Mouse (Mus musculus): ENCODE data around the gene Fmod.
A peak's percentile ranks its signal among the peaks of the same experiment; 100 is the strongest.

The Fmod gene

DNA sequence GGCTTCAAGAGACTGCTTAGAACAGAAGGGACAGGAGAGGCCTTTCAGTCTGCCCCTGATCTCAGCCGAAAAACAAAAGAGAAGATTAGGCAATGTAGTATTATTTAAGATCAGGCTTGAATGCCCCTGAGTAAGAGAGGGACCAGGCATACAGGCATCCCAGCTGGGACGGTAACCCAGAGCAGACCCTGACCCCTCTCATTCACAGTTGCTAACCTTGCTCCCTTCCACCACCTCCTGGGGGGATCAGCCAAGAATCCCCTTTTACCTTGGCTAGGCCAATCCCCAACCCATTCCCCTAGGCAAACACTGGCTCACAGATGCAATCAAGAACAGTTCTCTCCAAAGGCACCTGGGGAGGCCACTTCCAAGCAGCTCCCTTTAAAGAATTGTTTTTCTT, 39.7 kb downstream of the Fmod start:
- no peak for DNase-seq (ENCODE audit: low spot score)

GRCm38 (mm10) chr1:134077389-134078060, 40.5 kb downstream of the Fmod start:
- no peak for DNase-seq (ENCODE audit: low spot score)

- no peak for DNase-seq (ENCODE audit: low spot score)
These were observed 41.2 kb downstream of the Fmod start for GRCm38 (mm10) chr1:134078061-134078795.

GRCm38 (mm10) chr1:134078802-134079476, 41.9 kb downstream of the Fmod start, which contains the start of gene Btg2:
Gene Btg2 (minus strand): TSS chr1:134079120.
- peak; percentile 93 for DNase-seq (ENCODE audit: low spot score)

- DNase-seq (ENCODE audit: low spot score), result no peak
These were observed 42.6 kb downstream of the Fmod start for GRCm38 (mm10) chr1:134079477-134080163.

DNA sequence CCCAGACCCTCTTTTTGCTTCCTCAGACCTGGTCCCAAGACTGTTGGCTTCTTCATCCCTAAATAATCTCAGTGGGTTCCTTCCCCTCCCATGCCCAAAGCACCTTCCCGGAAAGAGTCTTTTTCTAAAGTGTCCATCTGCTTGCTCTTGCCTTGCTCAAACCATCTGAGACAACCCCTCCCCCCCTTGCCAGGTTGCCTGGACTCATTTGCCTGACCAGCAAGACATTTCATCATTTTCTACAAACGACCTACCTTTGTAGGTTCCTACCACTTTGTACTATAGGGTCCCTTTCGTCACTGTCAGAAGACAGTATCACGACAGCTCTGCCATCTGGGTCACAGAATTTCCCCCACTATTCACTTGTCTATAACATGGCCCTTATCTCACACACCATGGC, 43.4 kb downstream of the Fmod start:
- no peak for DNase-seq (ENCODE audit: low spot score)

DNA sequence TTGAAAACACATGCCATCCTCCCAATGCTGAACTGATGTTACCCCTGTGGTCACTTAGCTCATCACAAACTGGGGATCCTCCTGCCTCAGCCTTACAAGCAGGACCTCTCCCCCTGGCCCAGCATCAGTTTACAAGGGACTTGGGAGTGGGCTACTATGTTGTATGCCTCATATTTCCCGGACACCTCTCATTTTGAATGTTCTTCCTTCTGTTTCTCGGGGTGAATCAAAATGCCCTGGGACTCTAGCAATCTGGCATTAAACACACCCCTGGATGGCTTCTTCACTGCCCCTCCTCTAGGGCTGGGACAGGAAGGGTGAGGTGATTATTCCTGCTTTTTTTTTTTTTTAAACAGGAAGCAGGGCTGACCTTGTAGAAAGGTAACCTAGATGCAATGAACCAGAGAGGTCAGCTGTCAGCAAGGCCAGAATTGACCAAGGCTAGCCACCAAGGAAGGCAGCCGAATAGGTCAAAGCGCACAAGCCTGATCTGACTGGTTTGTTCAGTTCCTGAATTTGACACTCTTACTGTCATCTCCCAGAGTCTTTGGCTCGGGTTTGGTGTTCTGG, 43.9 kb downstream of the Fmod start:
- DNase-seq (ENCODE audit: low spot score), result no peak

DNA sequence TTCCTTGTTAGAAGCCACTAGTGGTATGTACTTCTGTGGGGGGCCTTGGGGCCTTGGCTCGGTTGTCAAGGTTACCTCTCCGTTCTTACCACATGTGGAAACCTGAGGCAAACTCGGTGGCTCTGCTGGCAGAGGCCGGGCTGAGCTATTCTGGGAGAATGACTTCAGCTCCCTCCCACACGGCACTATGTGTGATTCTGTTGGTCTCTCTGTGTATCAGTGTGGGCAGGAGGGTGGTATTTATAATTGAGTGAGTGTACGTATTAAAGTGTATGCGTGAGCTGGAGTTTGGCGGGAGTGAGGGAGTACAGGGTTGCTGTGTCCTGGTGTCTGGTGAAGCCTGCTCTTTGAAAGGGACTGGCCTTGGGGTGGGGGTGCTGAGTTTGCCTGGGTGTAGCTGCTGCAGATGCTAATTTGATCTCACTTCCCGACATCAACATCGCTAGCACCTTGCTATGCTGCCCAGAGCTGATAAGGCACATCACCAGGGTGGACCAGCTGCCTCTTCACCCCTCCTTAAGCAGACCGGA, 46.0 kb downstream of the Fmod start:
- no peak for DNase-seq (ENCODE audit: low spot score)

DNA sequence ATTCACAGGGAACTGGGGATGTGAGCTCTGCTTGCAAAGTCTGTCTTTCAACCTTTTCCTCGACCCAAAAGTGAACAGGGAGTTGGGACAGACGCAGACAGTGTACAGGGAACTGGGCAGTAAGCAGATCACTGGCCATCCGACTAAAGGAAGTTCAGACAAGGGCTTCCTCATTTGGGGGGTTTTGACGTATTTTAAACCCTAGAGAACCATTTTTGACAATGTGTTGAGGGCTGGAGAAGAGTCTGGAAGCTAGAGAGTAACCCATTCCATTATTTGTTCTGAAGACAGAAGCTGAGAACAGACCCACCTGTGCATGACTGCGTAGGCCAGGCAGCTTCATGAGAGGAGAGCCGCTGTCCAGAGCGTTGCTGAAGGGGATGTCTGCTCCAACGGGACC, 46.6 kb downstream of the Fmod start:
- no peak for DNase-seq (ENCODE audit: low spot score)

- no peak for DNase-seq (ENCODE audit: low spot score)
These were observed 47.1 kb downstream of the Fmod start for GRCm38 (mm10) chr1:134084128-134084527.

- DNase-seq (ENCODE audit: low spot score), result no peak
These were observed 49.0 kb downstream of the Fmod start for GRCm38 (mm10) chr1:134086017-134086416.

- no peak for DNase-seq (ENCODE audit: low spot score)
These were observed 49.9 kb downstream of the Fmod start for GRCm38 (mm10) chr1:134086811-134087398.

DNA sequence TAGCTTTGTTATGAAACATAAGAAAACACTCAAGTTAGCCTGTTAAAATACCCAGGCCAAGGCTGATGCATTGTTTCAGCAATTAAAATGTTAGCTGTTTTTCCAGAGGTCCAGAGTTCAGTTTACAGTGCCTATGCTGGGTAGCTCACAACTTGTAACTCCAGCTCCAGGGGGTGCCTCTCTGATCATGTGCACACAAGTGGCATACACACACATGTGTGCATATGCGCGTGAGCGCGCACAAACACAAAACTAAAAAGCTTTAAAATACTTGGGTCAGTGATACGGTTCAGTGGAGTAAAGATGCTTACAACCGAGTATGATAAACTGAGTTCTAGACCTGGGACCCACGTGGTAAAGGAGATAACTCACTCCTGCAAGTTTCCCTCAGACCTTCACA, 52.0 kb downstream of the Fmod start:
- DNase-seq (ENCODE audit: low spot score), result no peak

DNA sequence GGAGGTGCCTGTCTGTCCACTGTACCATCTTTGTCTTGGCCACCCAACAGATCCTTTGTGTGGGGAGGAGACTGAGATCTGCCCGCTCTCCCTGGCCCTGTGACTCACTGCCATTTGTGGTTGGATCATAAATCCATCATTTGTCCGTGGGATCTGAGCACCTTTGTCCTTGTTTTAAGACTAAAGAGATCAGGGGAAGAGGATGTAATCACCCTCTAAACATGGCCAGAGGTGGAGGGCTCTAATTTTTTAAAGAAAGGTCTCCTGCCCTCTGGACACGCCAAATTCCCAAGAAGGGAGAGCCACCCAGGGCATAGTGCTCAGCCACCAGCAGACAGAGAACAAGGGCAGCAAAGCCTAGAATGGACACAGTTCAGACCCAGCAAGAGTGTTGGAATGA, 54.8 kb downstream of the Fmod start:
- DNase-seq (ENCODE audit: low spot score), result no peak

- no peak for DNase-seq (ENCODE audit: low spot score)
These were observed 55.3 kb downstream of the Fmod start for GRCm38 (mm10) chr1:134092368-134092767.

GRCm38 (mm10) chr1:134092852-134093770, 56.1 kb downstream of the Fmod start:
- peak; percentile 84 for DNase-seq (ENCODE audit: low spot score)

DNA sequence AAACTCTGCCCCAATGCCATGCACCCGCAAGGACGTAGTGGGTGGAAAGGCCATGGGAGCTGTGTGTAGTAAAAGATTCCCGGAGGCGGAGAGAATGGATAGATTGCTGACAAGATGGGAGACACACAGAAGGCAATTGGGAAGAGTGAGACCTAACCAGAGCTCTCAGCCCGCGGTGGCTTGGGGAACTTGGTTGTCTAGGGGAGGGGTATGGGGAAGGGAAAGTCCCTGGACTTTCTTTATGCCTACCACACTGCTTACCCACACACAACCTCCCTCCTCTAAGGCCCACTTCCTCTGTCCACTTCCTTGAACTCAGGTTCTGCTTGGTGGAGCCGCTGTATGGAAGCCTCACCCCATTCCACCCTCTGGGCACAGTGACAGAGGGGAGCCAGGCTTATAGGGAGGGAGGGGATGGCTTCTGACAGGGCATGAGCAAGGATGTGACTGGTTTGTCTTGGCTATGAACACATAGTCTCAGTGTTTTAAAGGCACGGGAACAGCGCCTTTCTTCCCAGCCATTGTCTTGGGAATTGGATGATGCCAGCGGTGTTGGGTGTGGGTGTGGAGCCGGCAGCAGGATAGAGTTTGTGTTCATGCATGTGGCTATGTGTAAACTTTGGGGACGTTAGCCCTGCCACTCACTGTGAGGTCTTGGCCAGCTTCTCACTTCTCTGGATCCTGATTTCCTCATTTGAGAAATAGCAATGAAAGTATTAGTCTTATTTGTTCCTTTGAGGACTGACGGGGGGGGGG, 56.9 kb downstream of the Fmod start:
- DNase-seq (ENCODE audit: low spot score), result no peak

DNA sequence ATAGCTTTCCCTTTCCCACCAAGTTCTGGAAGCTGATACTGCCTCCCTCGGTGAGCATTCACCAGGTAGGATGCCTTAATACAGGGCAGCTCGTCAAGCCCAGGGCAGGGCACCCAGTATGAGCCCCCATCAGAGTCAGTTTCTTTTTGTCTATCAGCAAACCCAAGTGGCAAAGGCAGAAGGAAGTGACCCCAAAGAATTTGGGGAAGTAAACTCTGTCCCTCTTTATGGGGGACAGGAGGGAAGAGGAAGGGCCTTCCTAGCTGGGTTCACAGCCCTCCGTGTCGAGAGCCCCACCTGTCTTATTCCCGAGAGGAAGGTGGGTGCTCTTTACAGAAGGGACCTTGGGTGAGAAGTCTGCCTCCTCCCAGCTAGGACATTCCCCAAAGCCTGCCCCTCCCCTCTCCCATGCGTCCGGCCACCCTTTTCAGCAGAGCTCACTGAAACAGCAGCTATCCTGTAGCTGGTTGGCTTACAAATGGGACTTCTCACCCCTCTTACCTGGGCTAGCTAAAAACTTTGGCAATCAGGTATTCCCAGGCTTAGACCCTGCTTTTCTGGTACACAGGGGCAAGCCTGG, 58.1 kb downstream of the Fmod start:
- DNase-seq (ENCODE audit: low spot score), result no peak

GRCm38 (mm10) chr1:134095721-134096120, 58.7 kb downstream of the Fmod start:
- DNase-seq (ENCODE audit: low spot score), result no peak
